Mouse (Mus musculus) ovary, adult 18-20 months (tissue): Measurements from ENCODE around the gene Fli1.

Experiments used
- DNase-seq: peaks from one replicate; pipeline ENCODE4 v3.0.0; 2022; ENCODE audit warnings: low spot score, mixed read lengths

The Fli1 gene

DNA sequence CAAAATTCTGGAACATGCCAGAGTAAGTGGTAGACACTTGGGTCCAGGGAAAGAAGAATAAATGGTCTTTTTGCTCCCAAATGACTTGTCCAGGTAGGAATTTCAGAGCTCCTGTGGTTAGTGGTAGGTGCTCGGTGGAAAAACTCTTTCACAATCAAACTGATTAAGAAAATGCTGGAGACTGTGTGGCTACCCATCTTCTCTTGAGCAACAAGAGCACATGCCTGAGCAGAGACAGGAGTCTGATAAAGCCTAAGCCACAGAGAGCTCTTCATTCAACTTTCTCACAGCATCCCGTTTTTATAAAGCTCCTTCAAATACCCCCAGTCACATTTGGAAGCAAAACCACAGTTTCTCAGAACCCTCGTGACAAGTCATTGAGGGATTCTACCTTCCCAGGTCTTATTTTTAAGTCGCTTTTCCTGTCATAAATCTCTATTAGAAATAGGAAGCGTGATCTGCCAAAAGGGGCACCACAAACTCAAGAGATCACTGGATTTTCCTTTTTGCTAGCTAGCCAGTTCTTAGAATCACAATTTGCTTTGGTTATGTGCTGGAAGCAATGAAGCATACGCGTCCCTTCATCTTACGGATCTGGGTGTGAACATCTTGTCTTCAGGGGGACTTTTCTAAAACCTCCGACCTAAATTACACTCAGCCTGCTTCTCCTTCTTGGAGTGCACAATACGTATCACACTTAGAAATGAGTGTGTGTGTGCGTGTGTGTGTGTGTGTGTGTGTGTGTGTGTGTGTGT is 40.2 kb downstream of the Fli1 start:
- DNase-seq: no peak

DNA sequence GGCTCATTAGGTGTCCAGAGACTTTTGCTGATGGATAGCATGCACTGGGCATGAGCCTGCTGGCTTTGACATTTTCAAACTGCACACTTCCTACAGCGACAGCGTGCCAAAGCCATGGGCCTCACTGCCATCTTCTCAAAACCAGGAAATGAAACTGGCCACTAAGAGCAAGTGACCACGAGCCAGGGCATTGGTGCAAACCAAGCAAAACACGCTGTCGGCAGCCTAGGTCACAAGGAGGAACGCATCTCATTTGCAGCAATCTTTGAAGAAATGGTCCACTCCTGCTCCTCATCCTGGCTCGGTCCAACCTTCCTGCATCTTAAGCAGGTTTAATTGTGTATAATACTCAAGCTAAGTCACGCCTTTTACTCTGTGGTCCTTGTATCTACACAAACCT is 41.8 kb downstream of the Fli1 start:
- DNase-seq: no peak

DNA sequence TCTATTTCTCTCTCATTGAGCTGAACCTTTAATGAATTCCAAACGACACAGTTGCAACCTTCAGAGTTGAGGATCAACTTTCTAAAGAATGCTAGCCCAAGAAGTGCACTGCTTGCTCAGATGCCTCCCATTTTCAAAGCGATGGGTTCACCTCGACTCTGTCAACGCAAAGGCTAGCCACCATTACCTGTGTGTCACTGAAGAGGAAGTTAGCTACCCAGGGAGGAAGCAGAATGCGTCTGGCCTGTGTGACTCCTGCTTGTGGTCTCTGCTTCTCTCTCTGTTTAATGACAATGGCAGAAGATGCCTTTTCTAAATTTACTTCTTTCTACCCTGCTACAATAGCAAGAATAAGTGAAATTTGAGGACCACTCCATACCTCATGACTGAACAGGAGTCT is 42.6 kb downstream of the Fli1 start:
- DNase-seq: no peak

DNA sequence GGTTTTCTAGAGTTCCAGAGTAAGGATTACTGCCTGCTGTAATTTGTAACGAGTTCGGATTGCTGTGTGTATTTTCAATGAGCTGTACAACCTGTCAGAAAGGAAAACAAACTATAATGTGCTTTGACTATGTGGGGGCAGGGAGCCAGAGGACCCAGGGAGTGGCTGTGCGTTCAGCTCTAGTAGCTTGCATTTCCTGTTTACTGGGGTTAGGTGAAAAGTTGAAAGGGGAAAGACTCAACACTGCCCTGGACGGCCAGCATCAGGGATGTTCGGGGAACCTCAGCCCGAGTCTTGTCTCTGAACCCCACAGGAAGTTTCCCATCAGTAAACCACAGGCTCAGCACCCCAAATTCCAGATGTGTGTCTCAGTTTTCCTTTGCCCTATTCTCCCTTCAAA is 43.2 kb downstream of the Fli1 start:
- DNase-seq: no peak

DNA sequence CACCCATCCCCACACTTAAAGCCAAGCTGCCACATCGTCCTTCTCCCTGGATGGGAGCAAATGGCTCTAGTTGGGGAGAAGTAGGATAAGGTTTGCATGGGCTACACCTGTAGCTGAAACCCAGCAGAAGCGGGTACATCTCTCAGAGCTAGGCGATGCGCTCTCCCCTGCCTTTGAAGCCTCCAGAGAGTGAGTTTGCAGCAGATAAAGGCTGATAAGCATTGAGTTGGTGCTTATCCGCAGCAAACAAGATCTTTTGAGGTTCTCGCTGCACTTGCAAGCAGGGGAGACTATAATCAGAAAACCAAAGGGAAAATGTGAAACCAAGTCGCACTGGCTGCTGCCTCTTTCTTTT is 47.0 kb downstream of the Fli1 start:
- DNase-seq: no peak

DNA sequence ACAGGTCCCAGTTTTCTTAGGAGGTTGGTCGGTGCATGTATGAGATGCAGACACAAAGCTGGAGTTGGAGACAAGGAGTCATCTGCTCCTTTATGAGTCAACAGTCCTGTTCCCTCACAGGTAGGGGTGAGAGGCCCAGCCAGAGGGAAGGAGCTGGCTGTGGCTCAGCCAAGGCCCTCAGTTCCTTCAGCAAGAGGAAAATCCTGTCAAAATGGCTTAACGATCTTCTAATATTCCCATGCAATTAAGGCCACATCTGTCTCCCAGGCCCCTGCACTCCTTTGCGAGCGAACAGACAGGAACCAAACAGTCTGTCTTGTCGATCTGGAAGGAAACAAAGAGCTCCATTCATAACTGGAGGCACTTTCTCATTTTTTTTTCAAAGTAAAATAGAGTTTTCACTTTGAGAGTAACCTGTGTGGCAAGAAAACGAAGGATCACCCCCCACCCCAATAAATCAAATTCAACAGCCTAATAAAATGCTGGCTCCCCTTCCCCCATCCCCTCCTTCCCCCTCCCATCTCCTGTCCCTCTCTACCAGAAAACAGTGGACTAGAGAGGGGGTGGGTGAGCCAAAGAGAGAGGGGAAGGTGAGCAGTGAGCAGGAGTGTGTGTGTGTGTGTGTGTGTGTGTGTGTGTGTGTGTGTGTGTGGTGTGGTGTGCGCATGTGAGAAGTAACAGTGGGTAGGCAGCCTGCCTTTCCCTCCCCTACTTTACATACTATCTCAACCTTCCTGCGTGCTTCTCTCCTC is 47.6 kb downstream of the Fli1 start:
- no peak for DNase-seq

DNA sequence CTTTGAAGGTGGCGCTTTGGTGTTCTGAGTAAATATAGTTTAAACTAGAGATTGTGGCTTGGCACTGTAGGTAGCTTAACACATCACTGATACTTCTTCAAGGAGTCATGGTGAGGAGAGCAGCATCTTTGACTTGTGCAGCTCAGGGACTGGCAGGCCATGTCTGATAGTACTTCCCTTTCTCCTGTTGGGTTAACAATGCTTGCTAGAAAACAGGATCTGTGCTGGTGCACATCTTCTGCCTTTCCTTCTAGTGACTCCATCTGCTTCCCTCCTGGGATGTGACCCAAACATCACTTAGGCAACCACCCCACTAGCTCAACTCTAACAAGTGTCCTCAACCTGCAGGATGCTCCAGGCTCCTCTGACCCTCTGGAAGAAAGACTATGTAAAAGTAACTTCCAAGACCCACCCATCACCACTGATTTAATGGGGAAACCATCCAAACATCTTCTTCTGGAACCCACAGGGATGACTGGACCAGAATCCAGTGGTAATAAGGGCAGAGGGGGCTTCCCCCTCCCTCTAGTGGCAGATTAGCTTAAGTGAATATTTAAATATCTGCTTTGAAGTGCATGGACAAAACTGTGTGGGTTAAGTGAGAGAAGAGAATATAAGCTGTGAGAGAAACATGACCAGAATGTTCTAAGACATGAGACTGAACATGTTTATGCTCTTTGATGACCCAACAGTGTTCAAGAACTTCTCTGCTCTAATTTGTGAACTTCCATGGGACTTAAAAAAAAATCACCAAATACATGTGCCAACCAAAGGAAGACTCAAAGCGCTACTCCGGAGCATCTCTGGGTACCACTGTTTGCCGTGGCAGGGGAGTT is 48.9 kb downstream of the Fli1 start:
- no peak for DNase-seq

DNA sequence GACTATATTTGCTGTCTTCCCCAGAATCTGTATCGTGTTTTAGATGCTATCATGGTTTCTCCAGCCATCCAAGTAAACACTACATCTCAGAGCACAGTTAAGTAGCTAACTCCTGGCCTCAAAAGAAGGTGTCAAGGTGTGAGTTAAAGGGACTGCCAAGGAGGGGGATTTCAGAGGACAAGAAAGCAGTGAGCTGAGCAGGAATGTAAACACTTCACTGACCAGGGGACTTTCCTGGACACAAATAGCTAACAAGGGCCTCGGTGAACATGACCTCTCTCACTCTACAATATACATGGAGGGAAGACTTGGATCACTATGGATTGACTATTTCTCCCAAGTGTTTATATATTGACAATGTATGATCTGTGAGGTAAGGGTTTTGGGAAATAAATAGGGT is 49.9 kb downstream of the Fli1 start:
- DNase-seq: no peak

DNA sequence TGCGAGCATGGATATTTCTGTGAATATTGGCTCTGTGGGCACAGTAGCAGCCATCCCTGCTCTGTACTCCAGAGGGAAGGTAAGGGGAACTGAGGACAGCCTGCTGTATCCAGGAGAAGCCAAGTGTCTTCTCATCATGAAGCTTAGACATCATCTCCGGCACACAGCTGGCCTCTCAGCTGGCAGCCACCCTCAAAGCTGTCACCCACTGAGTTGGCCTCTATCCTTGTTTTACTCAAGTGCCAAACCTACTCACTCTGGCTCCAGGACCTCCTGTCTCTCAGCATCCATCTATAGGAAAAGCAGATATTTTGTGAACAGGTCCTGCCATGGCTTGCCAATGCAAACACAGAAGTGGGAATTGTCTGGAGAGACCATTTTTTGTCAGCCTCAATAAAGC is 51.2 kb downstream of the Fli1 start:
- DNase-seq: no peak

DNA sequence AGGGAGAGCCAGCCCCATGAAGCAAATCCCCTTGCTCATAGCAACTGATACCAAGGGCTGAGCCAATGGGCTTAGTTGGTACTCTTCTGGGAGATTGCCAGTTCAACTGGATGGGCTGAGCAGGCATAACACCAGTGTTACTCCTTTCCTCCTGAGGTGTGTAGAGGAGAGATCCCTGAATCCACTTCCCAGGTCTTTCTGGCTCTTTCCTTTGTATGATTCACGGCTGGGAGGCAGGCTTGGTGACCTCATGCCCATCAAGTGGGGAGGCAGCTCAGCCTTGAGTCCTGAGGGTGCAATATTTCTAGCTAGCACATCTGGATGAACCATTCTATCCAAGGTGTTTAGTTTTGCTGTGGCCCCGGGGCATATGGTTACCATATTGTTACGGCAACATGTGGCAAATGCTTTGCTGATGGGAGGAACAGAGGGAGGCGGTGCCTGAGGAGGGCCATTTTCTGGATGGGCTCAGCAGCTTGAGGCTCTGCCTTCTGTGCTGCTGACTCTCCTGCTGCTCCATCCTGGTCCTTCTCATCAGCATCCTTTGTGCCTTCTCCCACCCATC is 52.8 kb downstream of the Fli1 start:
- no peak for DNase-seq

DNA sequence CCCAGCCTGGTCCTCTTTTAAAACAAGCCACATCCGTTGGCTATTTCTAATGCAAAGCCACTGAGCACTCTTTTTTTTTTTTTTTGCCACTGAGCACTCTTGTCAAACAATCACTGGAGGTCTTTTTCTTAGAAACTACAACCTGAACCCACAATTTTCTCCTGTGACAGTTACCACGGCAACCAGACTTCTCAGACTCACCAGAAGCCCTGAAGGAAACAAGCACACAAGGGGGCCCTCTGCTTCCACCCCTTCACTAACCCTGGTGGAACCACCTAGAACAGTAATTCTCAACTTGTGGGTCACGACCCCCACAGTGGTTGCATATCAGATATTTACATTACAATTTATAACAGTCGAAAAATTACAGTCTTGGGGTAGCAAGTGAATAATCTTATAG is 53.3 kb downstream of the Fli1 start:
- no peak for DNase-seq

DNA sequence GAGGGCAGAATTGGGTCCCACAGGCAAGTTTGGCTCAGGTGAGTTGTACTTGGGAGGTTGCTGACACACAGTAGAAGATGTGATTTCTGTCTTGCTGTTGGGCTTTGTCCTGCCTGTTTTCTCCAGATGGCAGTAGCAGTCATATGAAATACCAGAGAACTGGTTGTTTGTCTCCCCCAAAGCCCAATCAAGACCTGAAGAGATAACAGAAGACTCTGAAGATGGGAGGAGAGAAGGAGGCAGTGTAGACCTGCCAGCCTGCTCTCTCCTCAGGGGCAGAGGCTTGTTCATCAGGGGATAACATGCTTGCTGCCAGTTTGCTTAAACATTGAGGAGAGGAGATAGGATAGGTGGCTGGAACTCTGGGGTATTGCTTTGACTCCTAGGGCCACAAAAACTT is 54.0 kb downstream of the Fli1 start:
- no peak for DNase-seq

DNA sequence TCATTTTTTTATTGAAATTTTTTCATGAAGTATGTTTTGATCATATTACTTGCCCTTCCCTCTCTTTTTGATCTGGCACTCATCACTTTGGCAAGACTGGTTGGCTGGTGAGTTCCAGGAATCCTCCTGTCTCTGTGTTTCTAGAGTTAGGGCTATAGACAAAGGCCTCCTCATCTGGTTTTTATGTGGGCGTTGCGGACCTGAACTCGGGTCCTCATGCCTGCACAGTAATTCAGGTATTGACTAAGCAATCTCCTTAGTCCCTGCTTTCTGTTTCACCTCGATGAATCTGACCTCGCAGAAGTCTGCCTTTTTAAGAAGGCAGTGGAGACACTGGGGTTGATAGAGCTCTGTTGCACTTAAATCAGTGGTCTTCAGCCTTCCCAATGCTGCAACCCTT is 54.8 kb downstream of the Fli1 start:
- no peak for DNase-seq

DNA sequence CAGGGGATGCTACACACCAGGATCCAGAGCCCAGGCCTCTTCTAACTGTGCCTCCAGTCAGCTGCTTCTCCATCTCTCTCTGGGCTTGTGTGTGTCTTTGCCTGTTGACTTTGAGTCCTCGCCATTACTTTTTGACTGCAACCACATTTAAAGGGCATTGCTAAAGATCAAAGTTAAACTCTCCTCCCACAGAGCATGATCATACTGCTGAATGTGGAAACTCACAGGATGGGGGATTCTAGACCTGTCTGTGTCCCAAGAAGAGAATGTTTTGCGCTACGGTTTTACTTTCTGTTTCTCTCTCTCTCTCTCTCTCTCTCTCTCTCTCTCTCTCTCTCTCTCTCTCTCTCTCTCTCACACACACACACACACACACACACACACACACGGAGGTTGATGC is 55.3 kb downstream of the Fli1 start:
- no peak for DNase-seq

DNA sequence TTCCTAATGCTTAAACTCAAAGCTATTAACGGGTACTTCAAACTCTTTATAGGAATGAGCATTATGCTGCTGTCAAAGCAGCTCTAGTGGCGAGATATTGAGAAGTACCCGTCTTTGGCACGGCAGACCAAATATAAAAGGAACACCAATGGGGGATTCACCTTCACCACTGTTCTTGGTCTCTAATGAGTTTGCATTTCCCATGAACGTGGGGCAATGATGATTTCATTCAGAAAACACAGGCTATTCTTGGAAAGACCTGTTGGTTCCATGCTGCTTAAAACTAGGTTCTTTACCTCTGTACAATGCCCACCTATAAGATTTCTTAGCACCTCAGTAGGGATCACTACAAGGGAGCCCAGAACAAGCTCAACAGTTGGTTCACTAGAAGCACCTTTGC is 62.2 kb downstream of the Fli1 start:
- no peak for DNase-seq

DNA sequence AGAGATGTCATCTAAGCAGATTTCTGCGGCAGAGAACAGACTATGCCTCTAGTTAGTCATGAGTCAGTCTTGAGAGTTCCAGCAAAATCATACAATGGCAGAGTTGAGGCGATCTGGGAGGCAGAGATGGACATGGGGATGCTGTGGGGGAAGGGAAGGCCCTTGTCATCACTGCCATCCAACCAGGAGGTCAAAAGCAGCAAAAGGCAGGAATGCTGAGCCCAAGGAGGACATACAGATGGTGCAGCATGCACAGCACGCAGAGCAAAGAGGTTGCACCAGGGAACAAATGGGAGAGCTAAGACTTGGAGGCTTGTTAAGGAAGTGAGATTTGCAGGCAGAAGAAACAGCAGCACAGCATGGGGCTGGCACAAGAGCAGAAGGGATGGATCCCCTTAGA is 63.9 kb downstream of the Fli1 start:
- no peak for DNase-seq

DNA sequence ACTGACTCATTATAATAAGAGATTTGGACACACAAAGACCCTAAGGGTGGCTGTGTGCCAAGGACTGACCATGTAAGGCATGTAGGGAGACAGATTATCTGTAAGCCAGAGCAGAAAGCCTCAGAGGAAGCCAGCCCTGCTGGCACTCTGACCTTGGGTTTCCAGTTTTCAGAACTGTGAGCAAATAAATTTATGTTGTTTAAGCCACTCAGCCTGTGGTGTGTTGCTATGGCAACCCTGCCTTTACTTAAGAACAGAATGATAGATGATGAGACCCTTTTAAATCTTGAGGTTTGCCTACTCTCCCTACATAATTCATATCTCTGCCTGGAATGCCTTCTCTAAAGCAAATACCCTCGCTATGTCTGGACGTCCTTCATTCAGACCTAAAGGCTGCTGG is 64.6 kb downstream of the Fli1 start:
- DNase-seq: peak; percentile 58

DNA sequence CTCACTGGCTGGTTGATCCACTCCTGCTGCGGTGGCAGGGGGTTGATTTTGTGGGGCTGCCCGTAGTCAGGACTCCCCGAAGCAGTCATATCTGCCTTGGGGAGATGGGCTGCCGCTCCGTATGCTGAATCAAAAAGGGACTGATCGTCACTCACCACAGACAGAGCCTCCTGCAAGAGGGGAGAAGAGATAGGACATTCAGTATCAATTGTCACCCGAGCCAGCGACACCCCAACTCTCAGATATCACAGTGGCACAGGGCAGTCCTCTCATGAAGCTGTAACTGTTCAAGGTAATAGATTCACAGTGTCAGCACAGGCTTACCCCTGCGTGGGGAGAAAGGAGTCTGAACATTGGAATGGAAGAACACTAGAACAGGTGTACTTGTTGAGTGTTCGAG is 66.1 kb downstream of the Fli1 start:
- no peak for DNase-seq

DNA sequence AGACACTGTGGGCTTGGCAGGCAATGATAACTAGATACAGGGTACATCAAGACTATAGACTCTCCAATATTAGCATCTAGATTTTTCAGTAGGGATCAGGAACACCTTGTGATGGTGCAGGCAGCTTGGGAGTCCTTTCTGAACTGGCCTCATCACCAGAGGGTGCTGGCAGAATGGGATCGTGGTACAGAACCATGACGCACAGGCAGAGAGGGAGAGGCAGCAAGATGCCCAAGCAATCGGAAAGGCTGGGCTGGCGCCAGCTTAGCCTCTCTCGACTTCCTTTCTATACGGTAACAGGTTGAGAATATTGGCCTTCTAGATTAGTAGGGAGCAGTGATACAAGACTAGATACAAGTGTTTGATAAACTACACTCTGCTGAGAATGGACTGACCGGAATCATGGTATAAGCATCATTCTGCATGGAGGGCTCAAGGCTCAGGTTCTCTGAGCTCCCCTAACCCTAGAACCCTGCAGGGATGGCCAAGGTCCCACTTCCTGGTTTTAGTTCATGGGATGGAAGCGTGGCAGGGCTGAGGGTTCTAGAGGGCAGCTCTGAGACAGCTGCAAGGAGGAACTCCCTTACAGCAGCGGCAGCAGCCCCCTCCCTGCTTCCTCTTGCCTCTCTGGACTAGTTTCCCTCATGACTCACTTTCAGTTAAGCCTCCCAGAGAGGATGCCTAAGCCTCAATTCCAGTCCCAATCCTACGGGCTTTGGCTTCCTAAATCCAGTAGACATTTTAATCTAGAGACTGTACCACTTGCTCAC is 67.9 kb downstream of the Fli1 start:
- no peak for DNase-seq

DNA sequence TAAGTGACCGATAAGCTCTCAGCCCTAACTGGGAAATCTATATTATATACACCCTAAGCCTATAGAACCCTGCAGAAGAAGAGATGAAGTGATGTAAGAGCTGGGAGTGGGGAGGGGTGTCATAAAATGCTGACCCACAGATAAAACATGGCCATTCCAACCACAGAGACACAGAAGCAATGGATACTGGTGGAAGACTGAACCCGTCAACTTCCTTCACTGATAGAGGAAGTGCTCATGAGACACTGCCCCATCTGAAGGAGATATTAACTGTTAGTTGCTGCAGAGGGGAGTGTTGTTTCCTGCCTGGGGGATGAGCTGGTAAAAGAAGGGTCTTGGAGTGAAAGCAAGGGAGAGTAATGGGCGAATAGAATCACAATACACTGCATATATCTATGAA is 70.3 kb downstream of the Fli1 start:
- DNase-seq: no peak

DNA sequence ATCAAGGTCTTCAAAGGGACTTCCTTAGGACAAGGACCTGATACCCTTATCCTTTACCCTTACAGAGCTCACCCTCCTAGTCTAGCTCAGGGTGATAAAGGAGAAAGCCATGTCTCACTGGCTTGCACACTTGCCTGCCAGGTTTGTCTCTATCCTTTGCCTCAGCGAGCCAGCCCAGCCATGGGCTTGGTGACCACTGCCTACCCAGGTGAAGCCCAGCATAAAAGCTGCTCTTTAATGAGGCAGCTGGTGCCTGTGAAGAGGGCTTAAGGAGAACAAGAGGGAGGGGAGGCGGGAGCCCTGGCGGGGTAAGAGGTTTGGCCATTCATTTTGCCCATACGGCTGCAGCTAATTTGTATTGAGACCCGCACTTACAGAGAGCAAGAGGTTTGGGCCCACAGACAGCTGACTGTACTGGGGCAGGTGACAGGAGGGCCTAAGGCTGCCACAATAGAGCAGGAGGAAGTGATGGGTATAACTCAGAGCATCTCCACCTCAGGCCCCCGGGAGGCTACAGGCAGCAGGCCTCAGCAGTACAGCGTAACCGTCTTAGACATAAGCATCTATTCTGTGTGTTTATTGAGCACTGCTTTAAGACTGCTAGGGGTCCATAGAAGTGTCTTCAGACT is 73.4 kb downstream of the Fli1 start:
- no peak for DNase-seq

DNA sequence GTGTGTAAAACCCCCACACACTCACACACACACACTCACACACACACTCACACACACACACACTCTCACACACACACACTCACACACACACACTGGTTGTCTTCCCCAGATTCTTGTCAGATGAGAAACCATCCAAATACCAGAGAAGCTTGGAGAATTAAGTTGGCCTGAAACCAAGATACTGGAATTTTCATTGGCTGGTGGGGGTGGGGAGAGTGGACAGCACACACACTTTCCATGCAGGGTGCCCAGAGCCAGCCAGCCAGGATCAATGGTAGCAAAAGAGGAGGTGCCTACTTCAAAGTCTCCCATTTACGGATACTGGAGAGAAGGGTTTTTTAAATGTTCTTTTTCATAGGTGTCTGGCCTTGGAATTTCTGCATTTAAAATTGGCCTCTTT is 74.3 kb downstream of the Fli1 start:
- no peak for DNase-seq
